Mouse (Mus musculus) spleen, postnatal 36 days (tissue): ENCODE results near the gene Ropn1l.

Experiments
- DNase-seq, 2 experiments: peaks; one replicate each; pipeline ENCODE4 v3.0.0; 2022; ENCODE audit warnings: low spot score in 2 of 2, mixed read lengths in 1 of 2

Gene Ropn1l

DNA sequence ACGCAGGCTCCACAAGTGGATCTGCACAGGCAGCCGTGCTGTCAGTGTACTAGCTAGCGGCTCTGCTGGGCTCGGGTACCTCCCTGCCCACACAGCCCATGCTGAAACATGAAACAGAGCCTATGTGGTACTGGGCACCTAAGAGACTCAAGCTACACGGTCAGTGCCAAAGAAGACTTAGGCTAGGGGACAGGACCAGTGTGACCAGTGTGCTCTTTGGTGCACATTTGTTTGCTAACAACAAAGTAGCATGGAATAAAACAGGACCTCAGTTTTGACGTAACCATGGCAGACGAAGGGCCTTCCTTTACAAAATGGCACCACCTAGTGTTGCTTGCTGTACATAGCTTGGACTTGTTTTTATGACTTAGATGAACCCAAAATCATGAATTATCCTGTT lies 6.4 kb downstream of the Ropn1l start:
- DNase-seq: peak in 1 of 2 experiments; percentile 24

DNA sequence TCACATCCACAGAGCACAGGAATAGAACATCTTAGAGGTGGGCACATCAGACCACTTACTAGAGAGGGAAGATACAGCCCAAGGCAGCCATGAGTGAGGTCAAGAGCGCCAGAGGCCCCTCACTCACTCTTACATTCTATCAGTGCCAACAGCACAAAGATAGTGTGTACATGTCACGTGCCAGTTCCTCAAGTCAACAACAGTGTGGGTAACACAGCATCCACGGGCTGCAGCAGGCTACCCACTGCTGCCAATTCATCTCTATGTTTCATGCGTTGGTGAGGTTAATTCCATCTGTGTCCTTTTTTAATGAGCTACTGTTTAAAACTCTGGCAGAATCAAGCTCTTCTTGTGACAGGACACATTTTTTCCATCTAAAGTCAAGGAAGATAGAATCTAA lies 10.8 kb downstream of the Ropn1l start:
- no peak for DNase-seq

DNA sequence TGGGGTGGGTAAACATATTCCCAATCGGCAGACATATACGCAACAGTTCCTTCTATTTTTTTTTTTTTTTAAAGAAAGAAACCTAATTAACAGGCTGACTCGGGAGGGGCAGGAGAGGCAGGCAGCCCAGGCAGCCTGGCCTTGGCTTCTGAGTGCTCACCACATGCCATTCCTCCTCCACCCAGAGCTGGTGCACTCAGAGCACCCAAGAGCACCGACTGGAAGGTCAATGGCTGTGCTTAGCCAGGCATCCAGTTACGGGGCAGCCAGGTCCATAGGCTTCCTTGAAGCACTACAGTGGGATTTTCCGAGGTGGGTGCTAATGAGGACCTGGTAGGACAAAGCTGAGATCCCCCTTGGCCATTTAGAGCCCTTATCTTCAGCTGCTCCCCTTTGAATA lies 11.5 kb downstream of the Ropn1l start:
- no peak for DNase-seq

DNA sequence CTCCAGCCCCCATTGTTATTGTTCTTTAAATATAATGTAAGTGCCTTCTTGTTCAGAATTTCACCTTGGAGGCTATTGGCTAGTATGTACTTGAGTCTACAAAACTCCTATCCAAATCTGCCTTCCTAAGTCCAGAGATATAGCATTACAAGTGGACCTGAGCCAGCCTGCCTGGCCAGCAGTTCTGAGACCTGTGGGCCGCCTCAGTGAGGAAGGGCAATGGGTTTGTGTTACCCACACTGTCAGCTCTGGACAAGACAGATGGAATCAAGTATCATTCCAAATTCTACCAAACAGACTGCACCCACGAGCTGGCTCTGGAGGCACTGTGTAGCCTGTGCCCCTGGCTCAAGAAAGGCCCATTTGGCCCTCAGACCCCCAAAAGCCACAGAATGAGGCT lies 16.7 kb downstream of the Ropn1l start:
- DNase-seq: no peak

DNA sequence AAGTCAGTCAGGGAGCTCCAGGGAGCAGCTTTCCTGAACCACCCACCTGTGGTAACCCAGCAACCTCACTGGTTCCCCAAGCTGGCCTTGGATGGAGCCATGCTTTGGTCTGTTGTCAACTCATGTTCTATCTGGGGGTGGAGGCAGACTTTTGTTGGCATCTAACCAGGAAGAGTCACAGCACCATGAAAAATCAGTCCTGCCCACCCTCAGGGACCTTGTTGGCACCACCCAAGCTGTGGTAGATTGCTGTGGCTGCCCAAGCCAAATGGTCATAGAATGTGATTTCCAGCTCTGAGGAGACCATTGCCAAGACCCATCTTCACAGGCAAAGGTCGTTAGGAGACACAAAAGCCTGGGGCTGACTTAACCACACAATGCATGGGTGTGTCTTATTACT lies 17.5 kb downstream of the Ropn1l start:
- no peak for DNase-seq

DNA sequence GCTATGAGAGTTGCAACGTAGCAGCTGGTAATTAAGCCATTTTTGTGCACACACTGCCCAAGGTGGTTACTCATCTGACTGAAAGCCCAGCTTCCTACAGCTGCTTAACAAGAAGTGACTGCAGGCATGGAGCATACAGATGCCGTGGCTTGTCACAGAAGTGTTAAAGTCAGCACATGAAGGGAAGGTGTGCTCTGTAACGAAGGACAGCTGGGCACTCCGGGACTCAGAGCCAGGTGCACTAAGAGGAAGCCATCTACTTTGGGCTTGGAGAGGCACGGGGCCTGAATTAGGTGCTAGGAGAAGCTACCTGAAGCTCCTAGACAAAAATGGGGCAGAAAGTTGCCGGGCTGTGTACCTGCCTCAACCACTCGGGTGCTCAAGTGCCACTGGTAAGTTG lies 19.8 kb downstream of the Ropn1l start:
- DNase-seq: no peak

DNA sequence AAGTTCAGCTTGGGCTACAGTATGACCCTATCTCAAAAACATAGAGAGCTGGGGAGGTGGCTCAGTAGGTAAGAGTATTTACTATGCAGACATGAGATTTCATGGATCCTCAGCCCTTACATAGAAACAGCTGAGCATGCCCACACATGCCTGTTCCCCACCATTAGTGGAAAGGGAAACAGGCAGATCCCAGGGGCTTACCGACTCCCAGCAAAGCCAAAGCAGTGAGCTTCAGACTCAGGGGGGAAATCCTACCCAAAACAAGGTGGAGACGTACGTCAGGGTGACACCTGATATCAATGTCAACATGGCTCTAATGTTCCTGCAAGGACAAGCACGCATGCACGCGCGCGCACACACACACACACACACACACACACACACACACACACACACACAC lies 21.7 kb downstream of the Ropn1l start:
- no peak for DNase-seq

DNA sequence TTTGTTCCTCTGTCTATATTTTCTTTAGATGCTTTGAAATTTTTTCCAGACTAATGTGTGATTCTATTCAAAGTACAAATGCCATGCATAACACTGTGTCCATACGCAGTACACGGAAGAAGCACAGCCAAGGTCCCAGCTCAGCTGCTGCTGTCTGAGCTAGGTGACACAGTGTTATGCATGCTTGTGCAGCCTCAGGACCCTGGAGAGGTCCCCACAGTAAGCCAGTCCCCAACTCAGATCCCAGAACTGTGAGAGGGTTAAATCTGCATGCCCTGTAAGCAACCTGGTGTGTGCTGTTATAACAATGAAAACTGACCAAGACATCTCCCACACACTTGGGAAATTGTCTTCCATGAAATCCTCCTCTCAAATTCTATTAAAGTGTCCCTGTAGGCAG lies 23.5 kb downstream of the Ropn1l start:
- no peak for DNase-seq

DNA sequence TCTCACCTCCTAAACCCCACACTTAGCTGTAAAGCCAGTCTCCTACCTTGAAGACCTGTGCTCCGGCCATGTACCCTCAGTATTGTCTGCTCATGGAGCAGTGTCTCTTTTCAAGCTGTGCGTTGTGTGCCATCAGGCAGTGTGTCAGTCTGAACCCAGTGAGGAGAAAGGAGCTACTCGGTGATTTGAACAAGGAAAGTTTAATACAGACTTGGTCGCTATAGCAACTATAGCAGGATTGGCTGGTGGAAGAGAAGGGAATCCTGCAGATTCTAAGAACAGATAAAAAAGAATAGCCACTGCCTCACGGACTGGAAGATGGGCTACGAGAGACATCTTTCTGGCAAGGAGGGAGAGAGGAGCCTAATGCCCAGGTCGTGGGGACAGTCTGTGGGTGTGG lies 24.1 kb downstream of the Ropn1l start:
- DNase-seq: no peak

DNA sequence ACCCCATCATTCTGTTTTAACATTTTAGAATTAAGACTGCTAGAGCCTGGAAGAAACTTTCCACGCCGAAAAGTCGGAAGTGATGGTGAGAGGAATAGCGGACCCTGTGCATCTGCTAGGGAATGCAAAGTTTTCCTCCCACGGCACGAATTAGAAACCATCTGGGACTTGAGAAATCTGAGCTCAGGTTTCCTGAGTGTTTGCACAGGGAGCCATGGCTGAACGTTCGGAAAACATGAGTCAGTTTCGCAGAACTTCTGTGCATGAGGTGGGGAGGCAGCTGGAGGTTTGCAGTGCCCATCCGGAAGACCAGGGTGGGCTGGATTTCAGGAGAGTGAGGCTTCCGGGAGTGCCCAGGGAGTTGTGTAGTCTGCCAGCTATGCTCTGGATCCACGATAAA lies 25.0 kb downstream of the Ropn1l start:
- DNase-seq: no peak

DNA sequence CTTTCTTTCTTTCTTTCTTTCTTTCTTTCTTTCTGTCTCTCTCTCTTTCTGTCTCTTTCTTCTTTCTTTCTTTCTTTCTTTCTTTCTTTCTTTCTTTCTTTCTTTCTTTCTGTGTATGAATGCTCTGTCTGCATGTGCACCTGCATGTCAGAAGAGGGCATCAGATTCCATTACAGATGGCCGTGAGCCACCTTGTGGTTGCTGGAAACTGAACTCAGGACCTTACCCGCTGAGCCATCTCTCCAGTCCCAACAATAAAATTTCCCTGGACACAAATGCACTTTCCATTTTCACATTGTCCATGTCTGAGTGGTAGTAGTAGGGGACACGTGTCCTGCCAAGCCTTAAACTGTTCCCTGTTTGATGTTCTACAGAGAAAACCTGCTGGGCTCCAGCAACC lies 26.1 kb downstream of the Ropn1l start:
- no peak for DNase-seq

DNA sequence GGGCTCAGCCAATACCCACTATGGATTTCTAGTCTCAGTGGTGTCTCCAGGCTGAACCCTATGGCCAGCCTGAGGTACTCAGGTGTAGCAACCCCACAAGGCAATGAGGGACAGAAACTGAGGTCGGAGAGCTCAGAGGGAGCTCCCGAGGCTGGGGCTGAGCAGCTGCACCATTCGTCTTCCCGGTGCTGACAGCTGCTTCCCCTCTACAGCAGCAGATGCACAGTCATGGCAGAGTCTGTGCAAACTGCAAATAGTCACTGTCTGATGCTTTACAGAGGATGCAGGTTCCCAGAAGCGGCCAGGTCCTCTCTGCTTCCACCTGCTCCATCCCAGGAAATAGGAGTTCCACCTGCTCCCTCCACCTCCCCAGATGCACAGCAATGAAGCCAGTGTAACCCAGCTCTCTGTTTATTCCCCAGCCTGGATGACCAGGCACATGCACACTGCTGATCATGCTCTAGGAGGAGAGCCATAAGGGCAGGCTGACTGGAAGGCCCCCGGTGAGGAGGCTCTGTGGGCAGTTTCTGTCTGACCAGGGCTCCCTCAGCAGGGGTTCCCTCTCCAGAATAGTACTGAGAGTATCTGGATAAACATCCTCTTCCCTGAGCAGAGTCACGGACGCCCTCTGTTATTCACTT lies 27.4 kb downstream of the Ropn1l start:
- no peak for DNase-seq

DNA sequence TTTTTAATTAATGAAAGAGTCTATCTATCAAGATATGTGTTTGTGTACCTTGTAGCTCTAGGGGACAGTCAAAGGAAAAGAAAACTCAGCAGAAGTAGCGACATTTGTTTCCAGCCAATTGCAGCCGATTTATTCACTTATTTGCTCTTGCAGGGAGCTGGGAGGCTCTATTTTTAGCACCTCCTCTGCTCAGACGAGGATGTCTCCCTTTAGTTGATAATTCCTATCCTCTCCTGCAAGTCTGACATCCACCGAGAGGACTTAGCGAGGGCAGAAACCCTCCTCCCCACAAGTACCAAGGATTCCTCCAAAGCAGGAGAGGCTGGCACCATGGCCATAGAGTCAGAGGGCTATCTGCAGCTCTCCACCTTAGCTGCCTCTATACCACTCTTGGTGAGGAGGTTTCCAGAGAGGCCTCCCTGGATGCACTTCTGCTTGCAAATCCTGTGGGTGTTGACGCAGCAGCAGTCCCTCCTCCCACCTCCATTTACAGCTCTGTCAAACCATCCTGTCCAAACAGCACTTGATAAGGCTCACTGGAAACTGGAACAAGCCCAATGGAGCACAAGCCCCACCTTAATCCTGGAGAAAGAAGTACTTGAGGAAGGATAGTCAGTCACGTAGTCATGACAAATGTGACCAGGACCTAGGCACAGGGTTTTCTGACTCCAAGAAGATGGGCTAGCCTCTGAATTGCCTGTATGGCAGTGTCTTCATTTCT lies 30.7 kb downstream of the Ropn1l start:
- DNase-seq: no peak

DNA sequence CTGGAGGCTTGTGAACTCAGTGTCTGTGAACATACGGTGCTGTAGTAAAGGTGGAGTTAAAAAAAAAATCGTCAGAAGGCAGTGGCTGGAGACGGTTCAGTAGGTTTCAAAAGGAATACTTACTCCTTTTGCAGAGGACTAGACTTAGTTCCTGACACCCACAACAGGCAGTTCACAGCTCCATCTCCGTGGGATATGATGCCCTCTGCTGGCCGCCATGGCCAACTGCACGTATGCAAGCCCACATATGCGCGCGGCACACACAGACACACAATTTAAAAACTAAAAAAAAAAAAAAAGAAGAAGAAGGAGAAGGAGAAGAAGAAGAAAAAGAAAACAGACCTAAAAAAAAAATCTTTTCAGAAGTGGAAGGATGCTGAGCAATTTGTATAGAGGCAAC lies 34.5 kb downstream of the Ropn1l start:
- peak; percentile 40 to 52 for DNase-seq

DNA sequence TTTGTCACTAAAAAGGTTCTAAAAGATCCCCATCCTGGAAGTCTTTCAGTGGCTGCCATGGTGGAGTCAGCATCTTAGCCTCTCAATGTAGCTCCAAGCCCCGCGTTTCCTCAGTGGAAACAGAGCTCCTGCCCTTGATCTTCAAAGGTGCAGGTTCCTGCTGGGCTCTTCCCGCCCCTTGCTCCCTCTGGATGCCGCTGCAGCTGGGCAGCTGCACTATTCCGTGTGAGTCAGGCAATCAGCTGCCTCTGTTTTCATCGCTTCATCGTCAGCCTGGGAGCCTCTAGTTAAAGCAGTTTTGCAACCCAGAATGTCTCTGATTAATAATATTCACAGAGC lies 34.9 kb downstream of the Ropn1l start:
- DNase-seq: no peak

DNA sequence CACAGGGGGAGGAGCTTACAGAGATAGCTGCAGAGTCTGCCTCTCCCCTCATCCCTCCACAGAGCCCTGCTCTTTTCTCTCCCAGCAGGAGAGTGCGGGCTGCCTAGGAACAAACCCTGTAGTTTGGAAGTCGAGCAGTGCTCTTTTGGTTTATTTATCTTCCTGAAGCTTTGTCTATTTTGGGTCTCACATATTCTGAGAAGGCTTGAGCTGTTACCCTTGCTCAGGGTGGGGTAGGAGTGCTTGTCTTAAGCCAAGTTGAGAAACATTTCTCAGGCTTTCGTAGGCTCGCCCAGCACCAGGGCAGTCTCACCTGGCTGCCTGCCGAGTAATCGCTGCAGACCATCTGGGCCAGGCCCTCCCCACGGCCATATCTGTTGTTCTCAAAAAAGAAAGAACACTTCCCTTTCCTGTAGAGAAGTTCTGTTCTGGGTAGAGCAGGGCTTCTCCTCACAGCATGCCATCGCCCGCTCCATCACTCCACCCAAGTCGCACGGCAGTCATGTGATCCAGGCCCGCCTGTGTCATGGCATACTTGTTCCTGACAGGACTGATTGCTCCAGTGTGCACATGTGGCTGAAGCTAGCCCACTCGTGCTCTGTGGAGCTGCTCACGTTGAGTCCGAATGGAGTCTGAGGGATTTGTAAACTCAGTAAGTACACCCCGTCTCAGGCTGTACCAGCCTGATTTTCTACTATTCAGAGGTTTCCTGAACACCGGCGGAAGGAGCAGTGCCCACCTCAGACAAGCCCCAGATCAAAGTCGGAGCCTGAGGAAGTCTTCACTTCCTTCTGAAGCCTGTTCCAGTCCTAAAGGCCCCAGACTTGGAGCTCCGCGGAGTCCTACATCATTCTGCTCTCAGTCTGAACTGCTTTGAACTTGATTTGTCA lies 35.5 kb downstream of the Ropn1l start:
- DNase-seq: peak; percentile 68 to 75

DNA sequence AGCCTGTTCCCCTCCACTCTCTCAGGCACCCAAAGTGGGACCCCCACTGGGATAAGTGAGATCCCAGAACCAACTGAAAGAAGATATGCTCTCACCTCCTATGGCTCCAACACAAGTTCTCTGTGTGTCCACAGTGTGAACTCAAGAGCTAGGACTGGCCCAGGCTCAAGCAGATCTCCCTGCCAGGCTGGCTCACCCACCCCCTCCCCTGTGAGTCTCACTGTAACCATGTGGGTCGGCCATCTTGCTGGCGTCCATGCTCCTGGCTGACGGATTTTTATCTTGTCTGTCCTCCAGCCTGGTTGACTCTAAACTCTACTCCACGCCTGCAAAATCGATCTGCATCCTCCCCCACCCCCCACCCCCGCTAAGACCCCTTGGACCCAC lies 36.1 kb downstream of the Ropn1l start:
- no peak for DNase-seq

DNA sequence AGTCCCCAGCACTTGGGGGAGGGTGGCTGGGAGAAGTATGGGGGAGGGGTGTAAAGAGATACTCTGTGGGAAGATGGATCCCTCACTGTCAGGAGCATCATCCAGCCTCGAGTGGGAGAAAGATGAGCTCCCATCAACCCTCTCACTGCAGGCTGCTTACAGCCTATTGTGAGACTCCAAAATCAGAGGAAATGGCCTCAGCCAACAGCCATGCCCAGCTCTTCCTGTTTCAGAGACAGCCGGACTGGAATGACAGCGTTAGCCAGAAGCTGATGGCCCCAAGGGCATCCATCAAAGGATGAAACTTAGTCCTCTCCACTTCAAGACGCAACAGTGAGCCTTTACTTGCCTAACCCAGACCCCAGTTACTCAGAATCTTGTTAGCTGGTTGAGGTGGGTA lies 38.4 kb downstream of the Ropn1l start:
- no peak for DNase-seq

DNA sequence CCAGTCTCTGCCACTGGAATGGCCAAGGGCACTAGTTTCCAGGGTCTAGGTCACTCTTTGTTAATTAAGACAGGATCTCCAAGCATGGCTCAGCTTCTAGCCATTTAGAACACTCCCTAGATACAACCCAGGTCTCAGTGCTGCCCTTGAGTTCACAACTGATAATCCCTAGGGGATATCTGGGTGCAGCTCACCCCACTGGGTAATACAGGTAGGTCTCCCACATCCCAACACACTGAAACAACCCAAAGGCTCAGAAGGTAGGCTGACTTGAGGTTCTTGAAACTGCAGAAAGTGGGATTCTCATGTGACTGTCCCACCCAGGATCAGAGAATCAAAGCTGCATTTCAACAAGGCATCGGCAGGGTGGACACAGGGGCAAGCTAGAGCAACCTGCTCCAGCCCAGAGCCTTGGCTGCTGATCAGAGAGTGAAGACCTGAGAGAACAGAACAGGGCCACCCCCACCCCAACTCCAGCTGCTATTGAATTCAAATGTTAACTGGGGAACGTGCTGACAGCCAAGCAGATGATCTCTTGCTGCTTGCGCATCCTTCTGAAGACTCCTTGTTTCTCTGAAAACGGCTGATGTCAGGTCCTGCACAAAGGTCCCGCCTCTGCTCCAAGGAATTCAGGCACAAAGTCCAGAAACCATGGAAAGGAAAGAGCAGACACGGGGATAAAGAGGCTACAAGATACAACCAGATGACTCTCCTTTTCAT lies 39.2 kb downstream of the Ropn1l start:
- no peak for DNase-seq

DNA sequence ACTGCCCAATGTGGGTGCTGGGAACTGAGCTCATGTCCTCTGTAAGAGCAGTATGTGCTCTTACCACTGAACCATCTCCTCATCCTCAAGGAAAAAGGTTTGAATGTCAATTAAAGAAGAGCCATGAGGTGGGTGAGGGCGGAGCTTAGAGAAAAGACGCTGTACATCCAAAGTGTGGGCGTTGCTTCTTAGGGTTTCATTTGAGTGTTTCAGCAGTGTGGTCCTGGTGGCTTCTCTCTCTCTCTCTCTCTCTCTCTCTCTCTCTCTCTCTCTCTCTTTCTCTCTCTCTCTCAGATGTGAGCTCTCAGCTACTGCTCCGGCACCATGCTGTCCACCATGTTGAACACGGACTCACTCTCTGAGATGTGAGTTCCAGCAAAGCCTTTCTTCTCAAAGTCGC lies 39.9 kb downstream of the Ropn1l start:
- DNase-seq: no peak

DNA sequence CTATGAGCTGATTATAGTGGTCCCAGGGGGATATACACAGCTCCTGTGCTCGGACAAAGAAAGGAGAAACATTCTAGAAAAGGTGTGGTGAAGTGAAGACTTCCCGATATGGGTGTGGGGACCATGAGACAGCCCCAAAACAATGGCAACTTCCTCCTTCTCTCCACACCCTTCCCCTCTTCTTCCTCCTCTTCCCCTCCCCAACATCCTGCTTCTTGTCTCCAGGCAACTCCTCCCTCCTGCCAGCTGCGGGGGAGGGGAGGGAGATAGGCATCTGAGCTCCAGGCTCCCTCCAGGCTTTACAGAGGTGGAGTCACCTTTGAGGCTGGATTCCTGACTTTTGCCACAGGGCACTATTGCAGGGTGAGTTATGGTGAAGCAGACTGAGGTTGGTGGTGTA lies 40.6 kb downstream of the Ropn1l start:
- DNase-seq: peak; percentile 16 to 40

DNA sequence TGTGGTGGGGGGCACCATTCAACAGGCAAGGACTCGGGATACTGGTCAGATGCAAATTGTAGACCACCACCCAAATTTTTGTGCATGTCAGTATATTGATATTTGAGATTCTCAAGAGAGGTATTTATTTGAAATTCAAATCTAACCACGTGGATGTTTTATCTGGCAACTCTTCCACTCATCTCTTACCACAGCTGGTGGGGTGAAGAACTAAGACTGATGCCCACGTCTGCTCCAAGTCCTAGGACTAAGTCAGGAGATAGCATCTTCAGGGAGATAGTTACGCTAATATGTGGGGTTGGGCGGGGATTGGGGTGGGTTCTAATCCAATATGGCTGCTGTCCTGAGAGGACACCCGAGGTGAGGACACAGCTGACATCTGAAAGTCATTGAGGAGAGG lies 41.1 kb downstream of the Ropn1l start:
- no peak for DNase-seq
